ENCODE assay signal across 24 mouse cellular contexts in genomic region chr12:76612621-76613020, GRCm38 (mm10).
"Had no signal": no experiment of that assay in that cellular context is flagged by ENCODE, and none has a peak within 500 bp of the region (broad histone marks: within the 10 kb centered on the region; RNA-seq: fewer than 3 reads in every experiment).

No protein-coding gene starts in this region.

- H3K27me3 ChIP-seq: liver, embryonic 12.5 days; midbrain, embryonic 13.5 days; neural tube, embryonic 12.5 days; neural tube, embryonic 15.5 days; stomach, embryonic 15.5 days had no signal

- H3K4me1 ChIP-seq: neural tube, embryonic 12.5 days had no signal

- H3K9me3 ChIP-seq: limb, embryonic 10.5 days; limb, embryonic 13.5 days; liver, embryonic 12.5 days; megakaryocyte, embryonic 14.5 days; midbrain, embryonic 10.5 days; midbrain, embryonic 13.5 days; neural tube, embryonic 12.5 days; neural tube, embryonic 15.5 days; stomach, embryonic 15.5 days had no signal

- H3K9ac ChIP-seq: limb, embryonic 13.5 days; liver, embryonic 12.5 days; lung, embryonic 14.5 days; midbrain, embryonic 13.5 days; neural tube, embryonic 12.5 days; neural tube, embryonic 15.5 days; stomach, embryonic 15.5 days had no signal

- DNase-seq: kidney, adult 18-20 months; kidney, postnatal 25 days; layer of hippocampus, adult 9-11 months; liver; lung, embryonic 14.5 days; retina, postnatal 1 day; right cerebral cortex, postnatal 25 days; spleen, adult 18-20 months; thymus, postnatal 25 days had no signal

- H3K4me3 ChIP-seq: layer of hippocampus, adult 2 months; limb, embryonic 10.5 days; limb, embryonic 13.5 days; liver, embryonic 12.5 days; megakaryocyte, embryonic 14.5 days; midbrain, embryonic 10.5 days; midbrain, embryonic 13.5 days; myocyte; neural tube, embryonic 12.5 days; neural tube, embryonic 15.5 days; stomach, embryonic 15.5 days had no signal

- H3K4me2 ChIP-seq: limb, embryonic 13.5 days; liver, embryonic 12.5 days; lung, embryonic 14.5 days; midbrain, embryonic 13.5 days; neural tube, embryonic 12.5 days; neural tube, embryonic 15.5 days; stomach, embryonic 15.5 days had no signal

- H3K36me3 ChIP-seq: limb, embryonic 10.5 days; limb, embryonic 13.5 days; midbrain, embryonic 10.5 days; midbrain, embryonic 13.5 days; neural tube, embryonic 12.5 days; stomach, embryonic 15.5 days had no signal

- ATAC-seq: liver, embryonic 12.5 days; lung, postnatal 0 days; midbrain, embryonic 13.5 days; midbrain, embryonic 16.5 days had no signal

- H3K27ac ChIP-seq: kidney, postnatal 0 days; layer of hippocampus, adult 2 months; limb, embryonic 10.5 days; limb, embryonic 13.5 days; liver, embryonic 12.5 days; macrophage; midbrain, embryonic 10.5 days; midbrain, embryonic 13.5 days; neural tube, embryonic 12.5 days; neural tube, embryonic 15.5 days; stomach, embryonic 15.5 days had no signal
